Mouse (Mus musculus) adrenal gland, postnatal 14 days (tissue): ENCODE results near the gene Fggy. TPM values are rescaled to one million over a fixed set of nuclear protein-coding genes. Genes with fewer than 3 reads are reported as not detected.

Source experiments
- DNase-seq: peaks from one replicate; pipeline ENCODE4 v3.0.0; 2021; ENCODE audit warnings: mixed read lengths
- total RNA-seq: library from RNA; stranded (reverse); gene quantifications from 2 replicates; pipeline ENCODE4 v1.2.3, GENCODE M21; 2021

Gene Fggy
- total RNA-seq, 1 experiment from 2014 or later, result 55.3 TPM

DNA sequence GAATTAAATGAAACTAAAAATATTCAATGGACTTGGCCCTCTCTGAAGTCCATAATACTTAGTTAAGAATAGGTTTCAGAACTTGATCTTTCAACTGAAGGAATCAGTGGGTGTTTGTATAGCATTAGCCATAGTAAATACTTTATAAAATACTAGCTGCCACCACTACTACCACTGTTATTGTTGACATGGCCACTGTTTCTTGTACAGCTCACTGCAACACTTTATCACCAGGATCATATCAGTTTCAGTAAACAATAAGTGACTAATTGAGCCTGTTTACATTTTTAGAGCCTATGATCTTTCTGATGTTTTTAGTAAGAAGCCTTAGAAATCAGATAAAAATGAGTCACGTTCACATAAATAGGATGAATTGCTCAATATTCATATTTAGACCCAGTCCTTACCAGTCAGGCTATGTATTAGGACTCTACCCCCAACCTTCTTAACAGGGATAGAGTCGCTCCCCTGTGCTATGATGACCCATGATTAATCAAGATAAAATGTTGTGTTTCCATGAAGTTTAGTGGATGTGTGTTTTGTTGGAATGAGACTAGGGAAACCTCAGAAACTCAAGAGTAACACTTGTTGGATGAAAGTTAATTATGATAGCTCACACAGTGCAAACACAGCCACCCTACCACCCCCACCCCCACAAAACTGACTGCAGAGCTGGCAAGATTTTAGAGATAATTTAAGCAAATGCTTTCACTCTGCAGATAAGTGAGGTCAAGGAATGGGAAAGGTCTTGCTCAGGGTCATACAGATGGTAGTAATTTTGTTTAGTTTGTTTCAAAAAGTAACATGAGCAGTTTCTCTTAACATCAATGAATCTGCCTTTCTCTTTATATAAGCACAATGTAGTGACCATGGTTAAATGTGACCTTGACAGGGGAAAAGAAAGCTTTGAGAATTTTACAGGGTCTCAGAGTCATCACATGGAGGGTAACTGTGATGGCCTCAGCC, 352.7 kb downstream of the Fggy start:
- DNase-seq, result no peak

GRCm38 (mm10) chr4:95913026-95913425, 355.7 kb downstream of the Fggy start:
- no peak for DNase-seq

- no peak for DNase-seq
These were observed 358.6 kb downstream of the Fggy start for GRCm38 (mm10) chr4:95915628-95916579.

GRCm38 (mm10) chr4:95917703-95918102, 360.4 kb downstream of the Fggy start:
- DNase-seq, result no peak

- no peak for DNase-seq
These were observed 363.1 kb downstream of the Fggy start for GRCm38 (mm10) chr4:95920448-95920847.

DNA sequence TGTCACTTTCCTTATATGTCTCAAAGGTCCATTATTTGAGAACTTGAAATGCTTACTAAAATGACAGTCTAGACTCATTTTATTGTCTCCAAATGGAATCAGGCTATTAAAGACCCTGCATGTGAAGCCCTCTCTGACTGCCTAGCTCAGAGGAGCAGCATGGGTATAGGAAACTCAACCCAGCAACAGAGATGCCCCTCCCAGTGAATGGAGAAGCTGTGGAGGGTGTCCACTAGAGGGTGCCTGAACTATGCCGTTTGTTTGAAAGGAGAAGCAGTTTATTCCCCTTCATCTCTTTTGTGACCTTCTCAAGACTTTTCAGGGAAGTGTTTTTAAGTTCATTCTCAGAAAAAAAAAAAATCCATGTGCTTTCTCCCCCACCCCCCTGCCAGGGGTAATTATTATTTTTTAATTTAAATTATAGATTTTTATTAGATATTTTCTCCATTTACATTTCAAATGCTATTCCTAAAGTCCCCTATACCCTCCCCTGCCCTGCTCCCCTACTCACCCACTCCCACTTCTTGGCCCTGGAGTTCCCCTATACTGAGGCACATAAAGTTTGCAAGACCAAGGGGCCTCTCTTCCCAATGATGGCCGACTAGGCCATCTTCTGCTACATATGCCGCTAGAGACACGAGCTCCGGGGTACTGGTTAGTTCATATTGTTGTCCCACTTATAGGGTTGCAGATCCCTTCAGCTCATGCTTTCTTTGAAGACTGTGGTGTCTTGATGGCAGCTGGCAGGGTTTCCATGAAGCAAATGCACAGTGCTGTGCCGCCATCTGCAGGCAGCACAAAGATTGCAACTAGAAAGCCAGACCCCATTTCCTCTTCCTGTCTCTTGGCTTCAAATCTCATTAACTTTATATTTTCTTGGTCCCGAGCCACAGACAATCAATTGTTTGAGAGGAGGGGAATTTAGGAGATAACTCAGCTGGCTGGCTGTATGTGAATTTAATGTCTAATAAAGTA, 367.2 kb downstream of the Fggy start:
- DNase-seq, result peak; percentile 81

- DNase-seq, result no peak
These were observed 371.5 kb downstream of the Fggy start for GRCm38 (mm10) chr4:95928846-95929245.

DNA sequence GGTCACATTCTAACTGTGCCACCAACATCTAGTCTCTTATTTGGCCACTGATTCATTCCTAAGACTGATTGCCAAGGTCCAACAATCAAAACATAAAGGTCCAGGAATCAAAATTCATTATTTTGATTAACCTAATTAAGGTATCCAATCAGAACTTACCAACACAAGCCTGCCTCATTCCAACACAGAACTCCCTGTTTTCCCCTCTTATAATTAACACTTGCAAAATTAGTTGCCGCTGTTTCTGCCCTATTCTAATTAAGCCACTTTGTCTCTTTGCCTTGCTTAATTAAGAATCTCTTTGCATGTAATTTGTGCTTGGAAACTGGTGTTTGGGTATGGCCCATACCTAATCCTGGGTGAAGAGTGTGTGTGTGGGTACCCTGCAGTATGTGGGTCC, 372.6 kb downstream of the Fggy start:
- no peak for DNase-seq

DNA sequence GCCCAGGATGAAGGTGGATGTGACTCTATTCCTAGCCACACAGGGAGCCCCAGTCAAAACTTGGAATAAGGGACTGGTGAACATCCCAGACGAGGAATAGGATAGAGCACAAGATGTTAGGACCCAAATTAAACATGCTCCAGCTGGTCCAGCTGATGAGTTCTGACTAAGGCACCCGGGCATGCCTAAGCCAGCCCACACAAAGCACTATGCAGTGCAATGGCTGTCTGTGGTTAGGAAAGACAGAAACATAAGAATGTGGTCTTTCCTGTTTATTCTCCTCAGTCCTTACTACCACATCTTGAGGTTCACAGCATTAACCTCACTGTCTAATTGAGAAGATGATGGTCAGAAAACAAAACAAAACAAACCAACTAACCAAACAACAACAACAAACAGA, 374.0 kb downstream of the Fggy start:
- DNase-seq, result no peak

- DNase-seq, result no peak
These were observed 376.6 kb downstream of the Fggy start for GRCm38 (mm10) chr4:95933801-95934356.

DNA sequence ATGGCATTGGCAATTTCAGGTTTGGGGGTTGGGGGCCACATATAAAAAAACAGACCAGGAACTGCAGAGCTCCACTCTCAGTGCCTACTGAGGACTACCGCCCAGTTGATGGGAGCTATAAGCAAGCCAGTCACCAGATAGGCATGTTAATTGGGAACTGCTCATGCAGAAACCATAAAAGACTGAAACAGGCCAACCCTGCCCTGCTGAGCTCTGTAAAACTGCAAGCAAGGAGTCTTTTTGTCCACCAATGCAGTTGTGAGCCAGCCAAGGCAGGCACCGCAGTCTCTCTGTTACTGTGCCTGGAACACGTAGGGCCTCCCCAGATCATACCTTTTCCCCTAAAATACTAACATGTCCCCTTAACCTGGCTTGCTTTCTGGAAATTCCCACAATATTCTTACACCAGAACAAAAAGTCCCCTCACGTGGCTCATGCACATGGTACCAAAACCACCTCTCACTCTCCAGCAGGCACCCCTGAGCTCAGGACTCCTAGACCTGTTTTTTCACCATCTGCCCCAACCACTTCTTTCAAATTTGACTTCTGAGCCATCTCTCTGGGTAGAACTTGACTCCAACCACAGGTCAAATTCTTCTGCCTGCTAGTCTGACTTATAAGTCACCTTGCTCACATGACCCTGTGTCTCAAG, 377.2 kb downstream of the Fggy start:
- DNase-seq, result no peak

GRCm38 (mm10) chr4:95938701-95939100, 381.4 kb downstream of the Fggy start:
- no peak for DNase-seq

DNA sequence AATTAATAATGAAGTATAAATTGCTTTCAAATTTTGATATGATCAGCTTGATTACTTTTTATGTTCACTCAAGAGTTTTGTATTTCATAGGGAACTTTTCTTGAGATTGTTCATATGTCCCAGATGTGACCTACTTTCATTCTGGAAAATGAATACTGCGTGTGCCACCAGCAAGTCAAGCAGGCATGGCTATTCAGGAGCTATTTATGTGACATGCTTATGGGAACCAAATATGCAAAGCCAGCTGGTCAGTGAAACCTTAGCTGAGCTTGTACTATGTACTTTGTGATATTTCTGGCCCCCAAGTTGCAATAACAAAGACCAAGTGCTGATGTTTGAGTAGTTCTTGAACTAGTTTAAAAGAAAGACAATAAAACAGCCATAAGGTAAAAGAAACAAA, 390.6 kb downstream of the Fggy start:
- no peak for DNase-seq

DNA sequence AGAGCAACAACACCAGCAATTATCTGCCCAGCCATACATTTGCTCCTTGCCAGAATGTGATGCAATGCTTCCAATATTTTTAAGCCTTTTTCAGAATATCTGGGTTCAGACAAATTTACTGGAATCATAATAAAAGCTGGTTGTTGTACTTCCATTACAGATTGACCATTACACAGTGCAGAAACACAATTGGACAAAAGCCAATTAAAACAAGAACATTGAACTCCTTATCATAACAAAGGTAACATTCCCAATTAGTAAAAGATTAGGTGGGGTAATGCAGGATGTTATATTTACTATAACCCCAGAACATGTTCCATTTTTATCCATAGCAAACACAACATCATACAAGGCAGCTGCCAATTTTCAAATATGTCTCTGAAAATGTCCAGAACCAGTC, 396.0 kb downstream of the Fggy start:
- DNase-seq, result no peak

DNA sequence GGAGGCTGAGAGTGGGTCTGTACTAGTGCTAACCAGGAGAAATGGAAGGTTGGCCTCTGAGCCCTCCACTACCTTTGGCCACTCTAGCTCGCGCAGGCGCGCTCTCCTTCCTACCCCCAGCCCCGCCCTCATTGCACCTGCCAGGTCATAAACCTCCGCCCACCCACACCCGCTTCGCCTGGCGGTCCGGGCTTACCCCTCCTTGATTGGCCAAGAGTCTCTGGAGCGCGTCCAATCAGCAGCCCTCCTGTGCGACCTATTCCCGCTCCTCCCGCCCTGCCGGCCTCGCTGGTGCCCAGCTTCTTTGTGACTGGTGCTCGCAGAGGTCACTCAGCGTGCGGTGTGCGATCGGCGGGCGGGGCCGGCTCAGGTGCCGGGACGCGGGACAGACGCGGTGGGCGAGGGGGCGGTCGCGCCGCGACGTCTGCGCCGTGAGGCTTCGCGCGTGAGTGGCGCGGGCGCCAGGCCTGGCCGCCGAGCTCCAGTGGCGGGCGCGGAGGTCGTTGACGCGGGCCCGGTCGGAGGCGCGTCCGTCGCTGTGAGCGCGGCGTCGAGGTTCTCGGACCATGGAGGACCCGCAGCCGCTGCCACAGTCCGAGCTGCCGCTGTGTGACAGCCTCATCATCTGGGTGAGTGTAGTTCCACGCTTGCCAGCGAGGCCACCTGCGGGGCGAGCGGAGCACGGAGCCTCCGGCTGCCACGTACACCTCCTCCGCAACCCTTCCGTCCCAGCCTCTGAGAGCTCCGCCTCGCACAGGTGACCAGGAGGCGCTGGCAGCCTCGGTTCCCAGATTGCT, 409.8 kb downstream of the Fggy start, which contains the start of gene Hook1:
Hook1 (plus strand) TSS at position 313 of the 797 bp plus-strand sequence.
- peak; percentile 95 for DNase-seq
